Mouse (Mus musculus): ENCODE results near the gene Crtc3.

- TF ChIP-seq CTCF (IDR thresholded peaks at IDR 0.05; ENCODE audit: low read depth, low read length) (no peak), POLR2A (IDR thresholded peaks at IDR 0.05; ENCODE audit: extremely low read depth, insufficient read depth, low read length) (no peak)
Observed at GRCm38 (mm10) chr7:80589054-80589746, 99.5 kb downstream of the Crtc3 start.

All from liver, adult 2 months (tissue).